Mouse (Mus musculus) ES-E14 (cell line): ENCODE measurements around the gene Apobec3. TPM values are rescaled to one million over a fixed set of nuclear protein-coding genes. Genes with fewer than 3 reads are reported as not detected.
"Not testable (repeated sequence)": the region's sequence is repeated elsewhere in the genome, so short reads cannot be mapped to it uniquely, and the experiment has no call there.

ENCODE experiments used
- DNase-seq: peaks from one replicate; pipeline ENCODE4 v3.0.0-alpha.2; 2013; ENCODE audit warnings: low read depth, low spot score
- H3K27ac ChIP-seq: 2 replicates; pipeline ENCODE4 v1.5.1; 2012; ENCODE audit warnings: low read depth, mild to moderate bottlenecking, low read length, moderate library complexity, mixed read lengths; ENCODE audit not compliant: poor library complexity, insufficient read depth, severe bottlenecking
- H3K36me3 ChIP-seq: 2 replicates; pipeline ENCODE4 v1.6.1; 2012; ENCODE audit warnings: mild to moderate bottlenecking, low read length, moderate library complexity, mixed read lengths; ENCODE audit not compliant: control insufficient read depth, poor library complexity, insufficient read depth, severe bottlenecking
- H3K4me1 ChIP-seq, 2 experiments: fragments of 150-350 bp in 1 of 2; sonication (generic) in 1 of 2; 2 replicates each; pipeline ENCODE4 v1.6.1; 2012; ENCODE audit warnings: low read length in 2 of 2, mild to moderate bottlenecking in 1 of 2, mixed read lengths in 1 of 2; ENCODE audit not compliant: control insufficient read depth in 2 of 2, insufficient read depth in 2 of 2, poor library complexity in 1 of 2
- H3K4me3 ChIP-seq, 2 experiments: fragments of 150-350 bp in 1 of 2; sonication (generic) in 1 of 2; 2 replicates each; pipeline ENCODE4 v1.5.1; 2012; ENCODE audit warnings: low read length in 2 of 2, low read depth in 1 of 2, mild to moderate bottlenecking in 1 of 2, mixed read lengths in 1 of 2; ENCODE audit not compliant: insufficient read depth in 1 of 2, poor library complexity in 1 of 2, severe bottlenecking in 1 of 2
- H3K9ac ChIP-seq: 2 replicates; pipeline ENCODE4 v1.6.1; 2012; ENCODE audit warnings: low read depth, mild to moderate bottlenecking, low read length, mixed read lengths; ENCODE audit not compliant: poor library complexity, insufficient read depth, severe bottlenecking
- H3K9me3 ChIP-seq: fragments of 150-350 bp; sonication (generic); 2 replicates; pipeline ENCODE4 v1.6.1; 2012; ENCODE audit warnings: low read depth, mild to moderate bottlenecking, low read length; ENCODE audit not compliant: control insufficient read depth, insufficient read depth
- CHD2 ChIP-seq: IDR thresholded peaks from 2 replicates; pipeline ENCODE4 v1.6.1; 2014; ENCODE audit warnings: mild to moderate bottlenecking, low read depth, low read length, inconsistent platforms
- MAFK ChIP-seq: IDR thresholded peaks from 2 replicates; pipeline ENCODE4 v1.6.1; 2014; ENCODE audit warnings: mild to moderate bottlenecking, low read depth, low read length, inconsistent platforms; ENCODE audit not compliant: insufficient read depth
- ZC3H11A ChIP-seq: IDR thresholded peaks from 2 replicates; pipeline ENCODE4 v1.6.1; 2012; ENCODE audit warnings: low read depth, mild to moderate bottlenecking, inconsistent platforms, low read length, borderline replicate concordance
- ZNF384 ChIP-seq: IDR thresholded peaks from 2 replicates; pipeline ENCODE4 v1.6.1; 2012; ENCODE audit warnings: low read depth, low read length, inconsistent platforms
- in situ Hi-C, 2 experiments: fragments of 600-800 bp; cut with MboI; formaldehyde crosslinking; loops; one replicate each; pipeline ENCODE4 v1.15.1; 2025; ENCODE audit warnings: low sequenced_read_pairs in 2 of 2, inconsistent platforms in 1 of 2; ENCODE audit not compliant: unreplicated experiment in 2 of 2
- total RNA-seq: library from RNA; depleted of rRNA; stranded (reverse); fragments of 300-350 nt; gene quantifications from 2 replicates; pipeline ENCODE4 v1.2.3, GENCODE M21; 2012

Apobec3 gene
- total RNA-seq, 1 experiment: 42.4 TPM

DNA sequence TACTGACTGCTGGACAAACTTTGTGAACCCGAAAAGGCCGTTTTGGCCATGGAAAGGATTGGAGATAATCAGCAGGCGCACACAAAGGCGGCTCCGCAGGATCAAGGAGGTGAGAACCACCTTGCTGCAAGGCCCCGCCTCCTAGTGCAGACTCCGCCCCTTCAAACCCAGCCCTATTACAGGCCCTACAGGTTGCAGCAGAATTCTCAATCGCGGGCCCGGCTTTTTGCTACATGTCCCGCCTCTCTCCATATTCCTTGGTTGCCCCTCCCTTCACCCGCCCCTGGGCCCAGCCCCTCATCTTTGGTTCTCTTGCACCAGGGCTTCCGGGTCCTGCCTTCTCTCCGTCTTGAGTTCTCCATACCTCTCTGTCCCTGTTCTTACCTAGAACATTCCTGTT lies 15.4 kb downstream of the Apobec3 start:
- Histone ChIP-seq H3K9me3 (no peaks in the 10 kb centered on the region), H3K9ac (peak overlapping the region; percentile 54; the same call in 1 of the 2 replicates), H3K27ac (peak overlapping the region; percentile 98), H3K36me3 (peaks cover 23% of the 10 kb centered on the region), H3K4me1 (peaks cover 16 to 25% of the 10 kb centered on the region in 2 experiments), H3K4me3 (peak overlapping the region in 1 of 2 experiments; percentile 42; a peak in 2 of 4 replicates)
- peak; percentile 94 for DNase-seq
- in situ Hi-C loops: no loop called here
- TF ChIP-seq ZNF384: no peak

DNA sequence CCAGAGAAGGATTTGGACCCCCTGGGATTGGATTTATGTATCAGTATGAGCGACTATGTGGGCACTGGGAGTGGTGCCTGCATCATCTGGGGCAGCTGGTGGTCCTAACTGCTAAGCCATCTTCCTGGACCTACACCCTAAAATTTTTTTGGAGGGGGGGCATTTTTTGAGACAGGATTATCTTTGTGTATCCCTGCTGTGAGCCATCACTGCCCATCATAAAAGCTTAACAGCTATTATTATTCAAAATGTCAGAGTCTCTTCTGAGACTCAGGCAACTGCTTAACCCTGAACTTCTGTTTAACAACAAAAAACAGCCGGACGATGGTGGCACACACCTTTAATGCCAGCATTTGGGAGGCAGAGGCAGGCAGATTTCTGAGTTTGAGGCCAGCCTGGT lies 17.5 kb downstream of the Apobec3 start:
- peaks cover 13 to 28% of the 10 kb centered on the region in 2 experiments for H3K4me1 ChIP-seq
- H3K4me3 ChIP-seq, H3K9ac ChIP-seq, H3K9me3 ChIP-seq, H3K27ac ChIP-seq, DNase-seq, in situ Hi-C loops: not testable (repeated sequence)
- H3K36me3 ChIP-seq: peaks cover 21% of the 10 kb centered on the region

DNA sequence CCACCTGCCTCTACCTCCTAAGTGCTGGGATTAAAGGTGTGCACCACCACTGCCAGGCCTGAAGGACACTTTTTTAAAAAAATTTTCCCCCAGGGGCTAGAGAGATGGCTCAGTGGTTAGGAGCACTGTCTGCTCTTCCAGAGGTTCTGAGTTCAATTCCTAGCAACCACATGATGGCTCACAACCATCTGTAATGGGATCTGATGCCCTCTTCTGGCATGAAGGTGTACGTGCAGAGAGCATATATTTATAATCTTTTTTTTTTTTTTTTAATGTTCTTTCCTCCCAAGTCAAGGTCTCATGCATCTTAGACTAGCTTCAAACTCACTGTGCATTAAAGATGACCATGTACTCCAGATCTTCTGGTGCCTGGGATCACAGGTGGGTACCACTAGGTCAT lies 19.4 kb downstream of the Apobec3 start:
- H3K4me3 ChIP-seq, H3K27ac ChIP-seq, in situ Hi-C loops, H3K9me3 ChIP-seq, H3K9ac ChIP-seq, DNase-seq: not testable (repeated sequence)
- Histone ChIP-seq H3K36me3 (peaks cover 19% of the 10 kb centered on the region), H3K4me1 (peaks cover 10 to 22% of the 10 kb centered on the region in 2 experiments)

GRCm38 (mm10) chr15:79911339-79911738 lies 19.9 kb downstream of the Apobec3 start:
- Histone ChIP-seq H3K4me3 (no peak overlapping the region), H3K9me3 (no peaks in the 10 kb centered on the region), H3K36me3 (peaks cover 20% of the 10 kb centered on the region), H3K27ac (no peak overlapping the region), H3K9ac (no peak overlapping the region), H3K4me1 (peaks cover 6 to 21% of the 10 kb centered on the region in 2 experiments; a peak in 3 of 4 replicates)
- no peak for DNase-seq
- TF ChIP-seq ZNF384 (no peak), ZC3H11A (no peak), CHD2 (no peak)
- in situ Hi-C loops: no loop called here

DNA sequence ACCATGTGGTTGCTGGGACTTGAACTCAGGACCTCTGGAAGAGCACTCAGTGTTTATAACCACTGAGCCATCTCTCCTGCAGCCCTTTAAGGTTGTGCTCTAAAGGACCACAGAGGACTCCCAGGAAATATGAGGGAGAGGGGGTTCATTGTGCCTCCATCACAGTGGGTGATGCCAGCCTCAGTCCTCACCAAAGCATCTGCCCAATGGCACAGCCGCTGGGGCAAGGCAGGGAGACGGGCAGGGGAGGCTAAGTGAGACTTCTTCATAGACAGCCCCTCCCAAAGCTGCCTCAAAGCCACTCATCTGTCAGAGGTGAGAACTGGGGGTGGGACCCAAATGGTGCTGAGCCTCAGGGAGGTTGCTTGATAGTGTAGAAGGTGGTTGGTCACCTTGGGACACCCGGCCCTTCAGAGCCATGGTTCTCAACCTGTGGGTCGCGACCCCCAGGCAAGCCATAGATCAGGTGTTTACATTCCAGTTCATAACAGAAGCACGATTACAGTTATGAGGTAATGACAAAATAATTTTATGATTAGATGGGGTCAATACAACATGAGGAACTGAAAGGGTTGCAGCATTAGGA lies 22.4 kb downstream of the Apobec3 start:
- TF ChIP-seq MAFK (no peak), ZC3H11A (no peak), CHD2 (peak; percentile 92)
- H3K36me3 ChIP-seq: peaks cover 33% of the 10 kb centered on the region
- H3K4me1 ChIP-seq: peaks cover 0 to 28% of the 10 kb centered on the region in 2 experiments; a peak in 2 of 4 replicates
- no peak overlapping the region for H3K27ac ChIP-seq
- H3K9me3 ChIP-seq: no peaks in the 10 kb centered on the region
- no peak overlapping the region for H3K4me3 ChIP-seq
- DNase-seq: no peak
- no peak overlapping the region for H3K9ac ChIP-seq
- in situ Hi-C loops: no loop called here
